Mouse (Mus musculus): ENCODE results near the gene Klf5. TPM values are rescaled to one million over a fixed set of nuclear protein-coding genes. Genes with fewer than 3 reads are reported as not detected.

Gene Klf5
- total RNA-seq (2021) (under 1 TPM; 0.73 to 0.76 TPM), polyA plus RNA-seq (2012; rRNA removed) (0.61 and 1.9 TPM in 2 replicates)
- long read RNA-seq, partial matches to known transcripts, result 0 of 1 reads
- long read RNA-seq, other reads (novel, unspliced or antisense), result 0 of 1 reads

DNA sequence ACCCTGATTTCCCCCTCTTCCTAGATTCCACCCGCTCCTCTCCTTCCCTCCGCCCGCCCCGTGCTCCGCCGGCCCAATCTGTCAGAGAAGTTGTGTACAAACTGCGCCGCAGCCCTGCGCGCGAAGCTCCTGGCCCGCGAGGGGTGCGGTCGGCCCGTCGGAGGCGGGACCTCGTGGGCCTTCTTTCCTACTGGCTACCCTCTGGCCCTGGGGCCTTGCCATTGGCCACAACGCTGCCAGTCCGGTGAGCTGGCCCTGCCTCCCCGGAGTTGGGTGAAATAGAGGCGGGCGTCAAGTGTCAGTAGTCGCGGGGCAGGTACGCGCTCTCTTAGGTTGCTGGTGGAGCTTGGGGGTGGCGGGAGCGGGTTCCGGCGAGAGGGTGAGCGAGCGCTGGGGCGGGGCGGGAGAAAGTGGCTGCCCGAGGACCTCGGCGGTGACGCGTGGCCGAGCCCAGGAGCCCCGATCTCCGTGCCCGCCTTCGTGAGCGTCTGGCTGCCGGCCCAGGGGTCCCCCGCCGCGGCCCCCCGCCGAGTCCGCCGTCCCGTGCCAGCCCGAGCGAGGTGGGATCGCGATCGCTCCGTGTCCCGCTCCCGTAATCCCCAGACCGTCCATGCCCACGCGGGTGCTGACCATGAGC is at the start of gene Klf5:
Gene Klf5 (plus strand): TSS at position 307 of the 637 bp plus-strand sequence.
- Histone ChIP-seq H3K9ac (ENCODE audit: low read depth, low read length) (peak within 1 kb of the TSS; percentile 78), H3K4me1 (ENCODE audit: control insufficient read depth, insufficient read depth, low read length) (no peaks in the 10 kb centered on the region), H3K36me3 (ENCODE audit: control insufficient read depth, insufficient read depth, low read length) (no peaks in the 10 kb centered on the region), H3K4me3 (peak within 1 kb of the TSS; percentile 79), H3K79me2 (replicated peaks; ENCODE audit: control insufficient read depth, insufficient read depth, low read length) (no peaks in the 10 kb centered on the region), H3K27ac (no peak within 1 kb of the TSS), H3K27me3 (ENCODE audit: control insufficient read depth, insufficient read depth, low read length) (peaks cover 4% of the 10 kb centered on the region)
- intact Hi-C loops (cut with DNase I), result loop anchor here (10.0 kb wide), 1 partner anchor 154 kb away; no protein-coding TSS in a partner anchor
- peak; percentile 93 to 94 for DNase-seq
- TF ChIP-seq EP300 (IDR thresholded peaks at IDR 0.05; ENCODE audit: insufficient read depth, low read depth, low read length) (no peak), POLR2A (IDR thresholded peaks at IDR 0.05; ENCODE audit: insufficient read depth, low read depth, low read length) (peak; percentile 36; the same call in 1 of the 2 replicates)
- WGBS, result under 1% methylated on average over 58 of the region's 67 CpGs

- H3K9ac ChIP-seq (ENCODE audit: low read depth, low read length), result no peak overlapping the region
- no peaks in the 10 kb centered on the region for H3K4me1 ChIP-seq (ENCODE audit: control insufficient read depth, insufficient read depth, low read length)
- no peaks in the 10 kb centered on the region for H3K79me2 ChIP-seq (replicated peaks; ENCODE audit: control insufficient read depth, insufficient read depth, low read length)
- H3K4me3 ChIP-seq, result no peak overlapping the region
- no peaks in the 10 kb centered on the region for H3K27me3 ChIP-seq (ENCODE audit: control insufficient read depth, insufficient read depth, low read length)
- no peak for DNase-seq
- H3K27ac ChIP-seq, result no peak overlapping the region
- TF ChIP-seq POLR2A (IDR thresholded peaks at IDR 0.05; ENCODE audit: insufficient read depth, low read depth, low read length), result no peak
- no peak for TF ChIP-seq EP300 (IDR thresholded peaks at IDR 0.05; ENCODE audit: insufficient read depth, low read depth, low read length)
- no peak for TF ChIP-seq CTCF (IDR thresholded peaks at IDR 0.05)
- intact Hi-C loops (cut with DNase I), result no loop called here
- no peaks in the 10 kb centered on the region for H3K36me3 ChIP-seq (ENCODE audit: control insufficient read depth, insufficient read depth, low read length)
- WGBS, result 93% methylated on average over 12 of the region's 12 CpGs
Observed at GRCm38 (mm10) chr14:99262026-99262425, 36.5 kb upstream of the Klf5 start.

GRCm38 (mm10) chr14:99263816-99264215 is 34.7 kb upstream of the Klf5 start:
- no peak for TF ChIP-seq POLR2A (IDR thresholded peaks at IDR 0.05; ENCODE audit: insufficient read depth, low read depth, low read length)
- TF ChIP-seq CTCF (IDR thresholded peaks at IDR 0.05), result no peak
- TF ChIP-seq EP300 (IDR thresholded peaks at IDR 0.05; ENCODE audit: insufficient read depth, low read depth, low read length), result no peak
- Histone ChIP-seq H3K9ac (ENCODE audit: low read depth, low read length) (no peak overlapping the region), H3K4me3 (no peak overlapping the region), H3K4me1 (ENCODE audit: control insufficient read depth, insufficient read depth, low read length) (no peaks in the 10 kb centered on the region), H3K27ac (no peak overlapping the region), H3K79me2 (replicated peaks; ENCODE audit: control insufficient read depth, insufficient read depth, low read length) (no peaks in the 10 kb centered on the region), H3K27me3 (ENCODE audit: control insufficient read depth, insufficient read depth, low read length) (no peaks in the 10 kb centered on the region), H3K36me3 (ENCODE audit: control insufficient read depth, insufficient read depth, low read length) (no peaks in the 10 kb centered on the region)
- no peak for DNase-seq
- WGBS, result 70% methylated on average over 6 of the region's 6 CpGs
- intact Hi-C loops (cut with DNase I), result no loop called here

DNA sequence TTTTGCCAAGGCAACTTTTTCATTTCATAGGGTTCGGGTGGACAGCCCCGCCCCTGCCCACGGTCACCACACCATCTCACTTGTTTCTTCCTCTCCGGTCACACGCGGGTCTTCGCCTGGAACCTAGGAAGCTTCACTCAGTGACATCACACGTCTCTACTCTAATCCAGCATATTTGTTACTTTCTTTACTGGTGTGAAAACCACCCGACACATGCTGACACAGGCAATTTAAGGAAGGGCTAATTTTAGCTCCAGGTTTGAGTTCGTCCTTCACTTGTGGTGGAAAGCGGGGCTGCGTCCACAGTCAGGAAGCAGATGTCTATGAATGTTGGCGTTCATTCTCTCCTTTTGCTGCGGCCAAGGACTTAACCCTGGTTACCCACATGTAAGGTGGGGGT is 32.7 kb upstream of the Klf5 start:
- no peak overlapping the region for H3K4me3 ChIP-seq
- no peaks in the 10 kb centered on the region for H3K36me3 ChIP-seq (ENCODE audit: control insufficient read depth, insufficient read depth, low read length)
- TF ChIP-seq POLR2A (IDR thresholded peaks at IDR 0.05; ENCODE audit: insufficient read depth, low read depth, low read length) (no peak), CTCF (IDR thresholded peaks at IDR 0.05) (no peak), EP300 (IDR thresholded peaks at IDR 0.05; ENCODE audit: insufficient read depth, low read depth, low read length) (no peak)
- intact Hi-C loops (cut with DNase I), result no loop called here
- no peak overlapping the region for H3K9ac ChIP-seq (ENCODE audit: low read depth, low read length)
- DNase-seq, result no peak
- no peaks in the 10 kb centered on the region for H3K4me1 ChIP-seq (ENCODE audit: control insufficient read depth, insufficient read depth, low read length)
- H3K27me3 ChIP-seq (ENCODE audit: control insufficient read depth, insufficient read depth, low read length), result no peaks in the 10 kb centered on the region
- H3K27ac ChIP-seq, result no peak overlapping the region
- no peaks in the 10 kb centered on the region for H3K79me2 ChIP-seq (replicated peaks; ENCODE audit: control insufficient read depth, insufficient read depth, low read length)
- WGBS, result 85% methylated on average over 14 of the region's 14 CpGs

DNA sequence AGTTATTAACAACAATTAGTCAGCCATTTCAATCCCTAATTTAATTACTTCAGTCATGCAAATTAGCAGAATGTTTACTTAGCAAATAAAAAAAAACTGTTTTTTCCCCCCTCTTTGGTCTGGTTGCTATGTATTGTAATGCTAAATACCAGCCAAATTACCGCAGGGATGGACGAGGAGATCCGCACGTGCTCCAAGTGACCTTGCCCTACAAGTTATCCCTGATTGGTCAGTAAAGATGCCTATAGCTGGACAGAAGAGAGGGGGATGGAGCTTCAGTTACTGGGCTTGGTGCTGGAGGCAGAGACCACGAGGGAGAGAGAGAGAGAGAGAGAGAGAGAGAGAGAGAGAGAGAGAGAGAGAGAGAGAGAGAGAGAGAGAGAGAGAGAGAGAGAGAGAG is 31.7 kb upstream of the Klf5 start:
- H3K79me2 ChIP-seq (replicated peaks; ENCODE audit: control insufficient read depth, insufficient read depth, low read length), result no peaks in the 10 kb centered on the region
- no peak overlapping the region for H3K9ac ChIP-seq (ENCODE audit: low read depth, low read length)
- 80% methylated on average over 5 of the region's 5 CpGs for WGBS
- no peak overlapping the region for H3K27ac ChIP-seq
- intact Hi-C loops (cut with DNase I), result no loop called here
- H3K4me3 ChIP-seq, result no peak overlapping the region
- DNase-seq, result no peak
- no peaks in the 10 kb centered on the region for H3K27me3 ChIP-seq (ENCODE audit: control insufficient read depth, insufficient read depth, low read length)
- no peak for TF ChIP-seq EP300 (IDR thresholded peaks at IDR 0.05; ENCODE audit: insufficient read depth, low read depth, low read length)
- TF ChIP-seq CTCF (IDR thresholded peaks at IDR 0.05), result no peak
- TF ChIP-seq POLR2A (IDR thresholded peaks at IDR 0.05; ENCODE audit: insufficient read depth, low read depth, low read length), result no peak
- no peaks in the 10 kb centered on the region for H3K4me1 ChIP-seq (ENCODE audit: control insufficient read depth, insufficient read depth, low read length)
- H3K36me3 ChIP-seq (ENCODE audit: control insufficient read depth, insufficient read depth, low read length), result no peaks in the 10 kb centered on the region

GRCm38 (mm10) chr14:99274056-99274455 is 24.4 kb upstream of the Klf5 start:
- TF ChIP-seq EP300 (IDR thresholded peaks at IDR 0.05; ENCODE audit: insufficient read depth, low read depth, low read length), result no peak
- TF ChIP-seq POLR2A (IDR thresholded peaks at IDR 0.05; ENCODE audit: insufficient read depth, low read depth, low read length), result no peak
- TF ChIP-seq CTCF (IDR thresholded peaks at IDR 0.05), result no peak
- H3K4me3 ChIP-seq, result no peak overlapping the region
- no peaks in the 10 kb centered on the region for H3K79me2 ChIP-seq (replicated peaks; ENCODE audit: control insufficient read depth, insufficient read depth, low read length)
- H3K27ac ChIP-seq, result no peak overlapping the region
- no peaks in the 10 kb centered on the region for H3K36me3 ChIP-seq (ENCODE audit: control insufficient read depth, insufficient read depth, low read length)
- no peaks in the 10 kb centered on the region for H3K4me1 ChIP-seq (ENCODE audit: control insufficient read depth, insufficient read depth, low read length)
- H3K9ac ChIP-seq (ENCODE audit: low read depth, low read length), result no peak overlapping the region
- intact Hi-C loops (cut with DNase I), result no loop called here
- H3K27me3 ChIP-seq (ENCODE audit: control insufficient read depth, insufficient read depth, low read length), result no peaks in the 10 kb centered on the region
- WGBS, result 67% methylated on average over 2 of the region's 2 CpGs
- DNase-seq, result no peak
